Mouse (Mus musculus): Measurements from ENCODE around the gene Gm12216. TPM values are rescaled to one million over a fixed set of nuclear protein-coding genes. Genes with fewer than 3 reads are reported as not detected.
"Not testable (repeated sequence)": the region's sequence is repeated elsewhere in the genome, so short reads cannot be mapped to it uniquely, and the experiment has no call there.

Gm12216 gene
- 1.4 and 1.9 TPM in 2 replicates for polyA plus RNA-seq (2014; fragmentation: Nextera tagmentation; extraction: Ambion mirVana)

GRCm38 (mm10) chr11:53858761-53859580, at the start of gene Gm12216:
Gene Gm12216 (minus strand): TSS chr11:53859256.
- 12% methylated on average over 42 of the region's 50 CpGs for WGBS
- H3K4me1 ChIP-seq (replicated peaks; ENCODE audit: control insufficient read depth, insufficient read depth, low read length); H3K27me3 ChIP-seq (replicated peaks; ENCODE audit: control insufficient read depth, insufficient read depth, low read length); H3K36me3 ChIP-seq (ENCODE audit: control insufficient read depth, insufficient read depth, low read length); H3K9me3 ChIP-seq (ENCODE audit: control insufficient read depth, low read length); H3K27ac ChIP-seq (ENCODE audit: low read depth): not testable (repeated sequence)
- peak; percentile 87 for DNase-seq (ENCODE audit: low spot score)
- peak within 1 kb of the TSS; percentile 61 for H3K9ac ChIP-seq (ENCODE audit: low read length)
- H3K4me2 ChIP-seq (ENCODE audit: low read length): peak within 1 kb of the TSS; percentile 58
- peak within 1 kb of the TSS; percentile 50 for H3K4me3 ChIP-seq (ENCODE audit: low read depth, low read length)
- peak; percentile 51; the same call in 1 of the 2 replicates for ATAC-seq (replicated peaks; ENCODE audit: low FRiP score, low TSS enrichment, low read depth)

- Histone ChIP-seq H3K4me2 (ENCODE audit: low read length) (no peak overlapping the region), H3K9ac (ENCODE audit: low read length) (no peak overlapping the region), H3K4me1 (replicated peaks; ENCODE audit: control insufficient read depth, insufficient read depth, low read length) (peaks cover 9% of the 10 kb centered on the region; the same call in 1 of the 2 replicates), H3K36me3 (ENCODE audit: control insufficient read depth, insufficient read depth, low read length) (no peaks in the 10 kb centered on the region), H3K27ac (ENCODE audit: low read depth) (no peak overlapping the region), H3K4me3 (ENCODE audit: low read depth, low read length) (no peak overlapping the region), H3K27me3 (replicated peaks; ENCODE audit: control insufficient read depth, insufficient read depth, low read length) (no peaks in the 10 kb centered on the region), H3K9me3 (ENCODE audit: control insufficient read depth, low read length) (no peaks in the 10 kb centered on the region)
- ATAC-seq (replicated peaks; ENCODE audit: low FRiP score, low TSS enrichment, low read depth) (no peak), DNase-seq (ENCODE audit: low spot score) (no peak)
- WGBS: 78% methylated on average over 8 of the region's 8 CpGs
Measured at GRCm38 (mm10) chr11:53908686-53909085, 49.6 kb upstream of the Gm12216 start.

GRCm38 (mm10) chr11:53904534-53904925, 45.5 kb upstream of the Gm12216 start:
- DNase-seq (ENCODE audit: low spot score) (no peak), ATAC-seq (replicated peaks; ENCODE audit: low FRiP score, low TSS enrichment, low read depth) (no peak)
- Histone ChIP-seq H3K27ac (ENCODE audit: low read depth) (no peak overlapping the region), H3K27me3 (replicated peaks; ENCODE audit: control insufficient read depth, insufficient read depth, low read length) (no peaks in the 10 kb centered on the region), H3K36me3 (ENCODE audit: control insufficient read depth, insufficient read depth, low read length) (no peaks in the 10 kb centered on the region), H3K9me3 (ENCODE audit: control insufficient read depth, low read length) (no peaks in the 10 kb centered on the region), H3K9ac (ENCODE audit: low read length) (no peak overlapping the region), H3K4me2 (ENCODE audit: low read length) (peak overlapping the region; percentile 28; the same call in 1 of the 2 replicates), H3K4me1 (replicated peaks; ENCODE audit: control insufficient read depth, insufficient read depth, low read length) (peaks cover 9% of the 10 kb centered on the region; the same call in 1 of the 2 replicates), H3K4me3 (ENCODE audit: low read depth, low read length) (no peak overlapping the region)
- 56% methylated on average over 9 of the region's 9 CpGs for WGBS

- Histone ChIP-seq H3K4me3 (ENCODE audit: low read depth, low read length) (no peak overlapping the region), H3K9me3 (ENCODE audit: control insufficient read depth, low read length) (no peaks in the 10 kb centered on the region), H3K9ac (ENCODE audit: low read length) (no peak overlapping the region), H3K4me2 (ENCODE audit: low read length) (peak overlapping the region; percentile 28; the same call in 1 of the 2 replicates), H3K27me3 (replicated peaks; ENCODE audit: control insufficient read depth, insufficient read depth, low read length) (no peaks in the 10 kb centered on the region), H3K4me1 (replicated peaks; ENCODE audit: control insufficient read depth, insufficient read depth, low read length) (peaks cover 9% of the 10 kb centered on the region; the same call in 1 of the 2 replicates), H3K27ac (ENCODE audit: low read depth) (peak overlapping the region; percentile 62; the same call in 1 of the 2 replicates), H3K36me3 (ENCODE audit: control insufficient read depth, insufficient read depth, low read length) (no peaks in the 10 kb centered on the region)
- ATAC-seq (replicated peaks; ENCODE audit: low FRiP score, low TSS enrichment, low read depth): peak; percentile 55; the same call in 1 of the 2 replicates
- DNase-seq (ENCODE audit: low spot score): peak; percentile 59
- 22% methylated on average over 16 of the region's 16 CpGs for WGBS
Measured at GRCm38 (mm10) chr11:53903781-53904533, 44.9 kb upstream of the Gm12216 start.

GRCm38 (mm10) chr11:53902741-53903140, 43.7 kb upstream of the Gm12216 start:
- no peak overlapping the region for H3K9ac ChIP-seq (ENCODE audit: low read length)
- 93% methylated on average over 14 of the region's 14 CpGs for WGBS
- peaks cover 9% of the 10 kb centered on the region; the same call in 1 of the 2 replicates for H3K4me1 ChIP-seq (replicated peaks; ENCODE audit: control insufficient read depth, insufficient read depth, low read length)
- no peak for DNase-seq (ENCODE audit: low spot score)
- H3K4me3 ChIP-seq (ENCODE audit: low read depth, low read length): no peak overlapping the region
- ATAC-seq (replicated peaks; ENCODE audit: low FRiP score, low TSS enrichment, low read depth): no peak
- no peak overlapping the region for H3K4me2 ChIP-seq (ENCODE audit: low read length)
- no peaks in the 10 kb centered on the region for H3K9me3 ChIP-seq (ENCODE audit: control insufficient read depth, low read length)
- H3K36me3 ChIP-seq (ENCODE audit: control insufficient read depth, insufficient read depth, low read length): no peaks in the 10 kb centered on the region
- no peaks in the 10 kb centered on the region for H3K27me3 ChIP-seq (replicated peaks; ENCODE audit: control insufficient read depth, insufficient read depth, low read length)
- no peak overlapping the region for H3K27ac ChIP-seq (ENCODE audit: low read depth)

- Histone ChIP-seq H3K27ac (ENCODE audit: low read depth) (no peak overlapping the region), H3K4me1 (replicated peaks; ENCODE audit: control insufficient read depth, insufficient read depth, low read length) (peaks cover 9% of the 10 kb centered on the region; the same call in 1 of the 2 replicates), H3K9ac (ENCODE audit: low read length) (no peak overlapping the region), H3K4me3 (ENCODE audit: low read depth, low read length) (no peak overlapping the region), H3K9me3 (ENCODE audit: control insufficient read depth, low read length) (no peaks in the 10 kb centered on the region), H3K4me2 (ENCODE audit: low read length) (no peak overlapping the region), H3K36me3 (ENCODE audit: control insufficient read depth, insufficient read depth, low read length) (no peaks in the 10 kb centered on the region), H3K27me3 (replicated peaks; ENCODE audit: control insufficient read depth, insufficient read depth, low read length) (no peaks in the 10 kb centered on the region)
- DNase-seq (ENCODE audit: low spot score) (no peak), ATAC-seq (replicated peaks; ENCODE audit: low FRiP score, low TSS enrichment, low read depth) (no peak)
- WGBS: 48% methylated on average over 1 of the region's 1 CpGs
Measured at GRCm38 (mm10) chr11:53900991-53901390, 41.9 kb upstream of the Gm12216 start.

GRCm38 (mm10) chr11:53899981-53900380, 40.9 kb upstream of the Gm12216 start:
- H3K9ac ChIP-seq (ENCODE audit: low read length): no peak overlapping the region
- no peak for DNase-seq (ENCODE audit: low spot score)
- WGBS: 94% methylated on average over 6 of the region's 6 CpGs
- H3K4me1 ChIP-seq (replicated peaks; ENCODE audit: control insufficient read depth, insufficient read depth, low read length): peaks cover 9% of the 10 kb centered on the region; the same call in 1 of the 2 replicates
- no peaks in the 10 kb centered on the region for H3K36me3 ChIP-seq (ENCODE audit: control insufficient read depth, insufficient read depth, low read length)
- no peaks in the 10 kb centered on the region for H3K9me3 ChIP-seq (ENCODE audit: control insufficient read depth, low read length)
- no peak overlapping the region for H3K27ac ChIP-seq (ENCODE audit: low read depth)
- no peaks in the 10 kb centered on the region for H3K27me3 ChIP-seq (replicated peaks; ENCODE audit: control insufficient read depth, insufficient read depth, low read length)
- no peak overlapping the region for H3K4me2 ChIP-seq (ENCODE audit: low read length)
- no peak overlapping the region for H3K4me3 ChIP-seq (ENCODE audit: low read depth, low read length)
- ATAC-seq (replicated peaks; ENCODE audit: low FRiP score, low TSS enrichment, low read depth): no peak

GRCm38 (mm10) chr11:53899004-53899403, 39.9 kb upstream of the Gm12216 start:
- DNase-seq (ENCODE audit: low spot score) (no peak), ATAC-seq (replicated peaks; ENCODE audit: low FRiP score, low TSS enrichment, low read depth) (no peak)
- Histone ChIP-seq H3K4me3 (ENCODE audit: low read depth, low read length) (no peak overlapping the region), H3K4me2 (ENCODE audit: low read length) (no peak overlapping the region), H3K4me1 (replicated peaks; ENCODE audit: control insufficient read depth, insufficient read depth, low read length) (peaks cover 3% of the 10 kb centered on the region; the same call in 1 of the 2 replicates), H3K36me3 (ENCODE audit: control insufficient read depth, insufficient read depth, low read length) (no peaks in the 10 kb centered on the region), H3K27me3 (replicated peaks; ENCODE audit: control insufficient read depth, insufficient read depth, low read length) (no peaks in the 10 kb centered on the region), H3K9me3 (ENCODE audit: control insufficient read depth, low read length) (no peaks in the 10 kb centered on the region), H3K27ac (ENCODE audit: low read depth) (no peak overlapping the region), H3K9ac (ENCODE audit: low read length) (no peak overlapping the region)
- 70% methylated on average over 3 of the region's 3 CpGs for WGBS

All from intestine, embryonic 14.5 days (tissue).